Comparison of ENCODE assay signal across 16 mouse cellular contexts in genomic region chr5:101993996-101994395, GRCm38 (mm10).
DNase-seq lines count a peak whose midpoint lies in the region; ATAC-seq and TF ChIP-seq lines count a peak whose summit lies in the region.
"Had no signal": no experiment of that assay in that cellular context is flagged by ENCODE, and none has a peak within 500 bp of the region (broad histone marks: within the 10 kb centered on the region; RNA-seq: fewer than 3 reads in every experiment).

No protein-coding gene starts in this region.

- no peaks in the 10 kb centered on the region for H3K27me3 ChIP-seq in heart, embryonic 13.5 days (replicated peaks)
- no peaks in the 10 kb centered on the region for H3K27me3 ChIP-seq in kidney, postnatal 0 days (ENCODE audit: insufficient read depth, low read length)
- H3K27me3 ChIP-seq in forebrain, embryonic 15.5 days, result no peaks in the 10 kb centered on the region
- no peaks in the 10 kb centered on the region for H3K27me3 ChIP-seq in intestine, postnatal 0 days (replicated peaks; ENCODE audit: control insufficient read depth, insufficient read depth, low read length)
- H3K27me3 ChIP-seq: embryonic facial prominence, embryonic 12.5 days; hindbrain, embryonic 13.5 days; limb, embryonic 13.5 days; lung, embryonic 15.5 days; megakaryocyte, embryonic 14.5 days had no signal

- no peak overlapping the region for H3K4me3 ChIP-seq in heart, embryonic 13.5 days
- no peak overlapping the region for H3K4me3 ChIP-seq in kidney, postnatal 0 days (replicated peaks; ENCODE audit: low read depth, low read length)
- no peak overlapping the region for H3K4me3 ChIP-seq in forebrain, embryonic 15.5 days
- H3K4me3 ChIP-seq in intestine, postnatal 0 days (ENCODE audit: low read depth, low read length), result no peak overlapping the region
- H3K4me3 ChIP-seq: embryonic facial prominence, embryonic 12.5 days; hindbrain, embryonic 13.5 days; limb, embryonic 13.5 days; lung, embryonic 15.5 days; megakaryocyte, embryonic 14.5 days had no signal

- TF ChIP-seq POLR2A in brain, embryonic 14.5 days (IDR thresholded peaks at IDR 0.05; ENCODE audit: borderline replicate concordance, extremely low read depth, insufficient read depth, insufficient read length, poor library complexity, severe bottlenecking), result no peak

- no peaks in the 10 kb centered on the region for H3K9me3 ChIP-seq in heart, embryonic 13.5 days
- no peaks in the 10 kb centered on the region for H3K9me3 ChIP-seq in kidney, postnatal 0 days (replicated peaks; ENCODE audit: low read length)
- H3K9me3 ChIP-seq in forebrain, embryonic 15.5 days, result no peaks in the 10 kb centered on the region
- no peaks in the 10 kb centered on the region for H3K9me3 ChIP-seq in intestine, postnatal 0 days (ENCODE audit: control insufficient read depth)
- H3K9me3 ChIP-seq: embryonic facial prominence, embryonic 12.5 days; hindbrain, embryonic 13.5 days; limb, embryonic 13.5 days; lung, embryonic 15.5 days; megakaryocyte, embryonic 14.5 days had no signal

- intact Hi-C loops in heart, postnatal 10 days (cut with DNase I), result no loop called here

- peaks cover 10% of the 10 kb centered on the region; the same call in 1 of the 2 replicates for H3K36me3 ChIP-seq in heart, embryonic 13.5 days
- no peaks in the 10 kb centered on the region for H3K36me3 ChIP-seq in kidney, postnatal 0 days (ENCODE audit: insufficient read depth, low read length)
- H3K36me3 ChIP-seq in forebrain, embryonic 15.5 days, result no peaks in the 10 kb centered on the region
- 0 out of 2 replicates have a peak, but pooled peaks cover 3% of the 10 kb centered on the region for H3K36me3 ChIP-seq in intestine, postnatal 0 days (ENCODE audit: control insufficient read depth, insufficient read depth)
- H3K36me3 ChIP-seq: hindbrain, embryonic 13.5 days; limb, embryonic 13.5 days; lung, embryonic 15.5 days had no signal

- H3K27ac ChIP-seq in heart, embryonic 13.5 days (replicated peaks), result peak overlapping the region; percentile 29; the same call in 1 of the 2 replicates
- 0 out of 2 replicates have a peak overlapping the region, but pooled peaks have one; percentile 28 for H3K27ac ChIP-seq in kidney, postnatal 0 days
- no peak overlapping the region for H3K27ac ChIP-seq in forebrain, embryonic 15.5 days (replicated peaks)
- no peak overlapping the region for H3K27ac ChIP-seq in intestine, postnatal 0 days (ENCODE audit: low read depth, low read length)
- H3K27ac ChIP-seq: embryonic facial prominence, embryonic 12.5 days; hindbrain, embryonic 13.5 days; limb, embryonic 13.5 days; lung, embryonic 15.5 days had no signal

- 38% methylated on average over 5 of the region's 5 CpGs for WGBS in heart, embryonic 13.5 days
- 44% methylated on average over 5 of the region's 5 CpGs for WGBS in kidney, postnatal 0 days
- 30% methylated on average over 5 of the region's 5 CpGs for WGBS in forebrain, embryonic 15.5 days
- WGBS in intestine, postnatal 0 days, result 77% methylated on average over 5 of the region's 5 CpGs

- H3K9ac ChIP-seq in heart, embryonic 13.5 days, result no peak overlapping the region
- no peak overlapping the region for H3K9ac ChIP-seq in kidney, postnatal 0 days (ENCODE audit: low read depth, low read length)
- H3K9ac ChIP-seq in forebrain, embryonic 15.5 days (replicated peaks), result no peak overlapping the region
- no peak overlapping the region for H3K9ac ChIP-seq in intestine, postnatal 0 days (ENCODE audit: low read depth, low read length)
- H3K9ac ChIP-seq: embryonic facial prominence, embryonic 12.5 days; hindbrain, embryonic 13.5 days; limb, embryonic 13.5 days; lung, embryonic 15.5 days had no signal

- no peak for TF ChIP-seq CTCF in kidney, postnatal 0 days (IDR thresholded peaks at IDR 0.05; ENCODE audit: low read depth)
- TF ChIP-seq CTCF in brain, embryonic 14.5 days (IDR thresholded peaks at IDR 0.05; ENCODE audit: borderline replicate concordance, extremely low read depth, insufficient read depth, insufficient read length), result no peak
- no peak for TF ChIP-seq CTCF in intestine, postnatal 0 days (IDR thresholded peaks at IDR 0.05; ENCODE audit: low read depth)

- no peak for ATAC-seq in heart, embryonic 13.5 days (ENCODE audit: extremely low read depth, insufficient number of reproducible peaks, low FRiP score, low TSS enrichment)
- 0 out of 2 replicates have a peak, but pooled peaks have one; percentile 30 for ATAC-seq in kidney, postnatal 0 days (replicated peaks; ENCODE audit: low FRiP score, low read depth)
- peak; percentile 37; the same call in 1 of the 2 replicates for ATAC-seq in forebrain, embryonic 15.5 days (replicated peaks)
- no peak for ATAC-seq in intestine, postnatal 0 days
- ATAC-seq: CD4-positive, CD25-positive, alpha-beta regulatory T cell, adult 4 months had no signal

- peaks cover 38% of the 10 kb centered on the region for H3K4me1 ChIP-seq in heart, embryonic 13.5 days
- peaks cover 11% of the 10 kb centered on the region; the same call in 1 of the 2 replicates for H3K4me1 ChIP-seq in kidney, postnatal 0 days (replicated peaks; ENCODE audit: insufficient read depth, low read length)
- 0 out of 2 replicates have a peak, but pooled peaks cover 2% of the 10 kb centered on the region for H3K4me1 ChIP-seq in forebrain, embryonic 15.5 days
- no peaks in the 10 kb centered on the region; the same call in 1 of the 2 replicates for H3K4me1 ChIP-seq in intestine, postnatal 0 days (replicated peaks; ENCODE audit: control insufficient read depth, insufficient read depth, low read length)

- no peak for DNase-seq in heart, postnatal 10 days
- no peak for DNase-seq in kidney, postnatal 0 days (ENCODE audit: low spot score)
- no peak for DNase-seq in kidney, postnatal 36 days
- peak; percentile 24 for DNase-seq in brain, embryonic 14.5 days (ENCODE audit: low read depth)
- DNase-seq: cerebellum, postnatal 25 days; gastrocnemius, postnatal 25 days; right cerebral cortex, postnatal 4 days had no signal

- peak overlapping the region; percentile 4; the same call in 1 of the 2 replicates for H3K4me2 ChIP-seq in heart, embryonic 13.5 days
- H3K4me2 ChIP-seq in kidney, postnatal 0 days (ENCODE audit: low read length), result no peak overlapping the region
- no peak overlapping the region for H3K4me2 ChIP-seq in forebrain, embryonic 15.5 days (replicated peaks)
- no peak overlapping the region for H3K4me2 ChIP-seq in intestine, postnatal 0 days (replicated peaks; ENCODE audit: low read depth)
- H3K4me2 ChIP-seq: embryonic facial prominence, embryonic 12.5 days; hindbrain, embryonic 13.5 days; limb, embryonic 13.5 days; lung, embryonic 15.5 days had no signal

Comparison
In these comparisons a context has a peak if more than half of its experiments do, and no peak if none do; other contexts are left out.
1. ATAC-seq: peak in kidney, postnatal 0 days (single experiment) and forebrain, embryonic 15.5 days (single experiment); none in heart, embryonic 13.5 days (single experiment) and intestine, postnatal 0 days (single experiment).
2. H3K27ac ChIP-seq: peak in heart, embryonic 13.5 days (single experiment) and kidney, postnatal 0 days (single experiment); none in forebrain, embryonic 15.5 days (single experiment) and intestine, postnatal 0 days (single experiment).